Mouse (Mus musculus): ENCODE measurements around the gene Trp53bp2. TPM values are rescaled to one million over a fixed set of nuclear protein-coding genes. Genes with fewer than 3 reads are reported as not detected.

Trp53bp2 gene
- polyA plus RNA-seq, 1 experiment: 9.8 TPM

DNA sequence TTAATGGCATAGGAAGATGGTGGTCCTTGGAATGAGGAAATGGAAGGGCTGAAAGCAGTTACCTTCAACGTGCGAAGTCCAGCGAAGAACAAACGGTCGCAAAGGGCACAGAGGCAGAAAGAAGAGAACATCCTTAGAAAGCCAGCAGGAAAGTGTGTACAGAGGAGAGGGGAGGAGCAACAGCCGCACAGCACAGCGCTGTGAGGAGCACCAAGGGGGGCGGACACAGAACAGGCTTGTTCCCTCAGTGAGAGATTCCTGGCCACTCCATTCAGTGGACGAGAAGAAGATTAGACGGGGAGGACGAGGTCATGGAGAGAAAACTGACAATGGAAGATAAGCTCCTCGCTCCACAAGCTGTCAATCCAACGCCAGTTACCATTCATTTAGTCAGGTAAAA lies 5.9 kb upstream of the Trp53bp2 start:
- WGBS: 39% methylated on average over 13 of the region's 13 CpGs
- DNase-seq (ENCODE audit: low read depth, low spot score): no peak

DNA sequence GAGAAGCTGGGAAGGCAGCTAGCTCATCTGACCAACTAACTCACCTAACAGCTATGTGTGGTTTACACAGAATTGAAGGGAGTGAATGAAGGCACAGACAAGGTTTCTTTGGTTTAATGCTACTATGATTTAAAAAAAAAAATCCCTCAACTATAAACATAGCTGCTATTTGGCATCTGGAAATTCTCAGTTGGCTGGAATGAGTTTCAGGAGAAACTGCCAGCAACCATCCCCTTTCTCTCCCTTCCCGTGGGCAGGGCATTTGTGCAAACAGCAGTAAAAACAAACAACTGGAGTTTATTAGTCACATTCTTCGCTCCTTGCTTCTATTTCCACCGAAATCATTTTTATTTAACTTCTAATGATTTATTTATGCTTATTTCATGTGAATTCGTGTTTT lies 2.4 kb upstream of the Trp53bp2 start:
- DNase-seq (ENCODE audit: low read depth, low spot score): no peak
- 12% methylated on average over 4 of the region's 4 CpGs for WGBS

DNA sequence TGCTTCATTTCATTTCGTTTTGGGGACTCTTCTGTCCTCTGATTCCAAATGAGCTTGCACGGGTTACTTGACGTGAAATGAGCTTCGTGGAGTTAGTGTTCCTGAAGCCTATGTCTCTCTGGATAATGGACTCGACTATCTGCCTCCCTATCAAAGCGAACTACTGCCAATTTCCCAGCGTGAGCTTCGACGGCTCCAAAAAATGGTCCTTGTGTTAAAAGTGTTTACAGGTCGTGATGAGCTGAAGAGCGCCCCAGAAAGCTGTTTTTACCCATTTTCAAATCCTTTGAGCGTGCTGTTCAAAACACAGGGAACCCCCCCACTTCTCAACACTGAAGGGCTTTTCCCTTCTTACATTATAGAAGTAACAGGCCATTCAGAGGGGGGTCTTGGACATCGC lies 729 bp upstream of the Trp53bp2 start:
- under 1% methylated on average over 13 of the region's 13 CpGs for WGBS
- no peak for DNase-seq (ENCODE audit: low read depth, low spot score)

DNA sequence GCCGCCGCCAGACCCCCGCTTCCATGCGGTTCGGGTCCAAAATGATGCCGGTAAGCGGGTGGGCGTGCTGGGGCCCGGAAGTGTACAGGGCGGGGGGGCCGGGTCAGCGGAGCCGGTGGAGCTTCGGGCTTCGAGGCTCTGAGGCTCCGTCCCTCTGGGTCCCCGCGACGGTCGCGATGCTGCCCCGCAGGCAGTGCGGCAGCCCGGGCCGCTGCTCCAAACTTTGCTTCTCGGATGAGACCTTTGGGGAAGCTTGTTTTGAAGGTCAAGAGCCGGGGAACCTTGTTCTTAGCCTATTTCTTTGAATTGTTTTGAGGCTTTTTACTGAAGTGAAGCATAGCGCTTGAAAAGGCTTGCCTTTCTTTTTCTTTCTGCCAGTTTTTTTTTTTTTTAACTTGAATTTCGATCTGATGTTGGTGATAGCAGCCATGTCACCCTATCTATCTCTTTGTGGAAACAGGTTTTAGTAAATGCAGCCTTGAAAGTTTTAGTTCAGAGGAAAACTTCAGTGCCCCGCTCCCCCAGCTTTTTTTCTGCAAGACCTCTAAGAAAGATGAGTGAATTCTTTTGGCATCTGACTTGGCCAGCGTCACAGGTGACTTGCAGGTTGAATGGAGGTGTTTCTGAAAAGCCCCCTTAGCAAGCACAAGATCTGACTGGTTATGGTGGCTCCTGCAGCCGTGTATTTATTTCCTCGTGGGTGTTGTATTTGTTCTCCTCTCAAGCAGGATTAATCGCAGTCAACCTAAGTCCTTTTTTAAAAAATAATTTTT lies 615 bp downstream of the Trp53bp2 start:
- WGBS: 2% methylated on average over 34 of the region's 34 CpGs
- no peak for DNase-seq (ENCODE audit: low read depth, low spot score)

DNA sequence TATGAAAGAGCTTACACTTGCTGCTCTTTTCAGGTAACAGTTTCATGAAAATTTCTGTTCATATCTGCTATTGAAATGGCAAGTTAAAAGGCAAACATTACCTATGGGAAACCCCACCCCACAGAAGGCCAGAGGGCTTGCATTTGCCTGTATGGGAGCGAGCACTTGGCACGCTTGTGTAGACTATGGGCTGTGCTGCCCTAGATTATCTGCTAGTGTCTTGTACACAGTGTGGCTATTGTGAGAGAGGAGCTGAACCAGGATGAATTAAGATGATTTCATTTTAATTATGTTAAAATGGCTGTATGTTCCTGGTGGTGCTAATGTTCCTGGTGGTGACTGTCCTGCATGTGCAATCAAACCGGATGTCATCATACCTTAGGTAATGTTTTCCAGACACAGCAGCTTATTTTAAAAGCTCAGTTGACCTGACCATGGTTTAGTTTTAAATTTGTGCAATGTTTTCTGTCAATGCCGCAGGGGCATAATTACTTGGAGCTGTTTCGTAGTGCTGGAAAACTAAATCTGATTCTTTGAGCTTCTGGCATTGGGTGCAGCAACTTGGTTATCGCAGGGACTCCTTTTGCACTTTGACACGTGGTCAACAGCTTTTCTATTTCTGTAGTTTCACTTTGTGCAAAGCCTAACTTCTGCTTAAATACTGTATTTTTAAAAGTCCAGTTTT lies 3.8 kb downstream of the Trp53bp2 start:
- DNase-seq (ENCODE audit: low read depth, low spot score): no peak
- WGBS: 18% methylated on average over 7 of the region's 7 CpGs

DNA sequence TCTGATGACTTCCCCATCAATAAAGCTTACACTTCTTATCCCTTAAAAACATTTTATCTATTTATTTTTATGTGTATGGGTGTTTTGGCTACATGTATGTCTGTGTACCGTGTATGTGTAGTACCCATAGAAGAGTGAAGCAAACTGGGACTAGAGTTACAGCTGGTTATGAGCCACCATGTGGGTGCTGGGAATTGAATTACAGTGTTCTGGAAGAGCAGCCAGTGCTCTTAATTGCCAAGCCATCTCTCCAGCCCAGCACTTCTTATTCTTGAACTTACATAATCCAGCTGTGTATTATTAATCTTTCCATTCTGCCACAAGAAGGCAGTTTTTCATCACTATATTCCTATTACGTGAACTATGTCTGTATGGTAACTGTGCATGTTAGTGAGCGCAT lies 10.5 kb downstream of the Trp53bp2 start:
- DNase-seq (ENCODE audit: low read depth, low spot score): no peak
- 88% methylated on average over 3 of the region's 3 CpGs for WGBS

DNA sequence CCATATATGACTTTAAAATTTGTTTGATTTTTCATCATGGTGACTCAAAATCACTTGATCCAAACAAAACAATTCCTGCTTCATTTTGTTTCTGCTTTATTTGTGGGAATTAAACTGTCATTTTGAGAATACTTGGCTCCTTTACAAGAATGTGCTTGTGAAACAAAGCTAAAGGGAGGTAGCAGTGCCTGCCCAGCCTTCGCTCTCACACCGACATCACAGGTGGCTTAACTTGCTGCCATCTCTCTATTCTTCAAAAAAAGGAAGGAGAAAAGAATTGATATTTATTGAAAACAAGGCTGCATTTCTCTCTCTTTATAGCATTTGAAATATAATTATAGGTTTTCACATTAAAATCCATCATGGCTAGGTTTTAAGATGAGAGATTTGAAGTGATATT lies 15.3 kb downstream of the Trp53bp2 start:
- DNase-seq (ENCODE audit: low read depth, low spot score): no peak
- 74% methylated on average over 2 of the region's 2 CpGs for WGBS

DNA sequence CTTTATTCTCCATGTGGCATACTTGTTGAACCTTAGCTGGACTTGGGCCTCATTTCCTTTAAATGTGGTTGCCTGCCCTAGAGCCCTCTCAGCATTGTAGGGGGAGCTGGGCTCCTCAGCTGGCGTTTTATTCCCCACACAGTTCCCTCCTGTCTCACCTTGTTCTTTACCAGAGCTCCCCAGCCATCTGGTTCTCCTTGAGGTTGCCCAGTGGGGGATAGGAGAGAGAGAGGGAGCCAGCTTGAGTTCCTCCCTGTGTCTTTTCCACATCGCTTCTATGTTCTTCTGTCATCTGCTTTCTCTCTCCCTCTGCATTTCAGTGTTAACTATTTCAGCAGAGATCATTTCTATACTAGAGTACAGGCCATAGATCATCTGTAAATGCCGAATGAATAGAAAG lies 16.2 kb downstream of the Trp53bp2 start:
- no peak for DNase-seq (ENCODE audit: low read depth, low spot score)
- 83% methylated on average over 3 of the region's 3 CpGs for WGBS

DNA sequence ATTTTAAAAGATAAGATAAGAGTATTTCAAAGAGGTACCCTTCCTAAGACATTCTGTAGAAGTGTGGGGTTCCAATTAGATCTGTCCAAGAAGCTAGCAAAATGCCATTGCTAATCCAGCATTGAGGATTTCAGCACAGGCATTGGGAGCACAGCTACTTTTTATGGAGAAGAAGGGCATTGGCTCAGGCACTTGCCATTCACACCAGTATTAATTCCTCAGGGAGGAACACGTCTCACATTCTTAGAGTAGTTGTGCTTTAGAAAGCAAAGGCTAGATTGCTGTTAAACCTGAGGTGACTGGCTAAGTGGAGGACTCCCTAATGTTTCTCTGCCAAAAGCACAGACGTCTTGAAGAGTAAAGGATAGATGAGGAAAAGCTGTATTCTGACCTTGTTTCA lies 17.5 kb downstream of the Trp53bp2 start:
- 56% methylated on average over 2 of the region's 2 CpGs for WGBS
- DNase-seq (ENCODE audit: low read depth, low spot score): no peak

DNA sequence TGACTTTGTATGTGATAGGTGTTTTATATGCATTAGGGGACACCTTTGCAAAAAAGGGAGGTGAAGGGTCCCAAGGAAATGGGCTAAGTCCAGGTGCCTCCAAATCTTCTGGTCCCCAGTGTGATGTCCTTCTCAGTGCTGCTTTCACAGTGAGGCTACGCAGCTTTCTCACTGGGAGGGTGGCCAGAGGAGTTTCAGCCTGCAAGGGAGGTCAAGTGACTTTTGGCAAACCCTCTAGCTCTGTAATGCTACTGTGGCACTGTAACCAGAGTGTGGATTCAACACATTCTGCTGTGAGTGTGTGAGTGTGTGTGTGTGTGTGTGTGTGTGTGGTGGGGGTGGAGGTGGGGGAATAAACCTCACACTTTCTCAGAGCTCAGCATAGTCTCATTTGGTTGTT lies 18.5 kb downstream of the Trp53bp2 start:
- 62% methylated on average over 1 of the region's 1 CpGs for whole genome bisulfite sequencing
- DNase-seq (ENCODE audit: low read depth, low spot score): no peak

DNA sequence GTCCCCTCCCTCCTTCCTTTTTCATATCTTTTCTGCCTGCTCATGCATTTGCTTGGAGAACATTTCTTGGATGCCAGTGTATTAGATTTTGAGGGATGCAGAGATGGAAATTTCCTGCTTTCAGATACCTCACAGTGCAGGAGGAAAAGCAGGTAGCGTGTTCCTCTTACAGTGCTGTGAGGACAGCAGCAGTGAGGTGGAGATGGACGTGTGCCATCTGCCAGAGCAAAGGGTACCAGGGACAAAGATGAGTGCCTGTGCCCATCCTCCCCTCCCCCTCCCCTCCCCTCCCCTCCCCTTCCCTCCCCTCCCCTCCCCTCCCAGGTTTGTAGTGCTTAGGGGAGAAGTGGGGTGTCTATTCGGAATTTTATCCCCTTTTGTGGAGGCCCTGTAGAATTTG lies 20.9 kb downstream of the Trp53bp2 start:
- WGBS: 89% methylated on average over 3 of the region's 3 CpGs

DNA sequence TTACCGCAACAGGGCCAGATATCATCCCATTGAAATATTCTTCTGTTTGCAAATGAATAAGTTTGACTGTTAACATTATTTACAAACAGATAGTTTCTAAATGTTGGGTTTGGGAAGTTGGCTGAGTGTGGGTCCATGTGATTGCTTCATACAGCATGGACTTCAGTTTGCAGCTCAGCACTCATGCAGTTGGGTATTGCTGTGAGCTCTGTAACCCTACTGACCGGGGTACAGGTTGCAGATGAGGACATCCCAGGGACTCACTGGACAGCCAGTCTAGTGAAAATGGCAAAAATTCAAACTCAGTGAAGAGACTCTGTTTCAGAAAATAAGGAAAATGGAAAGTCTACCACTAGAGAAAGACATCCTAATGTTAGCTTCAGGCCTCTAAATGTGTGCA lies 21.7 kb downstream of the Trp53bp2 start:
- WGBS: 94% methylated on average over 2 of the region's 2 CpGs

More for the DNA sequence above, 20.9 kb downstream of the Trp53bp2 start:
- DNase-seq (ENCODE audit: low read depth, low spot score): no peak

DNA sequence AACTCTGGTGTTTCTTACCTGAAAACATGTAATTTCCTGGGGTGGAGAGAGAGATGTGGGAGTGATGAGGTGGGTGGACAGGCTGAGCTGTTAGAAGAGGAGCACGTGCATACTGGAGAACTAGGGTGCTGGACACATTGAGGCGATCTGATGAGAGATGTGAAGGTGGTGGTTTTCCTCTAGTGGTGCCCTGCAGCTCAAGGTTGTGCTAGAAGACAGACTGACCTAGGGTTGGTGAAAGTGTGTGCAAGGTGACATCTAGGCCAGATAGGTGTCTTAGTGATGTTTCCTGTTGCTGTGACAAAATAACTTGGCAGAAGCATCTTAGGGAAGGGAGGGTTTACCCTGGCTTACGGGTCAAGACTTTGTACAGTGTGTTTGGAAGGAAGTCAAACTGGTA lies 23.1 kb downstream of the Trp53bp2 start:
- WGBS: 84% methylated on average over 3 of the region's 3 CpGs
- no peak for DNase-seq (ENCODE audit: low read depth, low spot score)

More for the DNA sequence above, 21.7 kb downstream of the Trp53bp2 start:
- DNase-seq (ENCODE audit: low read depth, low spot score): no peak

DNA sequence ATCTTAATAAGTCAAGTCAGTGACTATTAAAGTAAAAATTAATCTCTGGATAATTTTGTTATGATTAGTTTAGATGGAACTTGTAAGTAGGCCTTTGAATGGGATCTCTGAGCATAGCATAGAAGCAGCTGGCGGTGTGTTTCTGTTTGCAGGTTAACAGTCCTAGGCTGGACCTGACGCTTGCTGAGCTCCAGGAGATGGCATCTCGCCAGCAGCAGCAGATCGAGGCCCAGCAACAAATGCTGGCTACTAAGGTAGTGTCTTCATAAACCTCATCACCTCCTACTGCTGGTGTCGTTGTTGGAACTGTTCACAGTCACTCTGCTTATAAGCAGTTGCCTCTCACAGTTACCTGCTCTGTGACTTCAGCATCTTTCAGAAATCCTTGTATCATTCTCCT lies 27.8 kb downstream of the Trp53bp2 start:
- WGBS: 65% methylated on average over 5 of the region's 5 CpGs
- no peak for DNase-seq (ENCODE audit: low read depth, low spot score)

DNA sequence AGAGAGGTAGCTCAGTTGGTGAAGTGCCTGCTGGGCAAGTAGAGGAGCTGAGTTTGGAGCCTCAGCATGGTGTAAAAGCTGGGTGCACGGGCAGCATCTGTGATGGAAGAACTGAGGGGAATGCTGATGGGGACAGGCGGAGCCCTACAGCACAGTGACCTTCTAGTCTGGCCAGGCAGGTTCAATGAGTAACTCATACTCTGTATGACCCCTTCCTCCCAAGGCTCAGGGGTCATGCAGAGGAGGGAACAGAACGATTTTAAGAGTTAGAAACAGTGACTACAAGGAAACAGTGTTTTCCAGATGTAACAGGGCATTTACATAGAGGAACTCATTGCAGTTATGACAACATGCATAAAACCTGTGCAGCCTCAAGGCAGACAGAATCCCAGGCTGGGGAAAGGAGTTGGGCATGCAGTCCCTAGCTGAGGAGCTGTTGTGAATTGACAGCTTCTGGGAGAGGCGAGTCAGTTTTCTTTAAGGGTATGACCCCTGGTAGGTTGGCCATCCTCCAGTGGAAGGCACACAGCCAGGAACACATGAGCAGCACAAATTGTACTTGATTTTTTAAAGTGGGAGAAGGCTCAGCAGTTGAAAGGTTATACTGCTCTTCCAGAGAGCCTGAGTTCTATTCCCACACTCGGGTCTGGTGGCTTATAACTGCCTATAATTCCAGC lies 30.7 kb downstream of the Trp53bp2 start:
- 56% methylated on average over 5 of the region's 5 CpGs for WGBS
- DNase-seq (ENCODE audit: low read depth, low spot score): no peak

DNA sequence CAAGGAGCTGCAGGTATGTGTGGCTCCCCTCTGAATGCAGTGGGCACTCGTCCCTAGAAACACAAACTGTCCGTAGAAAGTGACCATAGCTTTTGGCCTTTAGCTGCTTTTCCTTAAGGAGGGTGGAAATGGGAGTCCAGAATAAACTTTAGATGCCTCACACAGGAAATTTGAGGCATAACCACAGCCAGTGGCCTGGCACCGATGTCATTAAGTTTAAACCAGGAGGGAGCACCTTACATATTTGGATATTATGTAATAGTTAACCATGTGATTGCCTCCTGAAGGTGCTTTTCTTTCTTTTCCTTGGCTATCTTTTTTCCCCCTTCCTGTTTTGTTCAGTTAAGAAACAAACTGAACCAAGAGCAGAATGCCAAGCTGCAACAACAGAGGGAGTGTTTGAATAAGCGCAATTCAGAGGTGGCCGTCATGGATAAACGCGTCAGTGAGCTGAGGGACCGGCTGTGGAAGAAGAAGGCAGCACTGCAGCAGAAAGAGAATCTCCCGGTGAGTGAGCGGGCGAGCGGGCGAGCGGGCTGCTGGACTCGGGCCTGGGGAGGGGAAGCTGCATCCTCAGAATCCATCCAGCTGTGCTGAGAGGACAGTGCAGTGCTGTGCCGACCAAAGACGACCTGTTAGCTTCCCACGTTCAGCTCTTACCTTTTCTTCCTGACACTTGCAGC lies 33.0 kb downstream of the Trp53bp2 start:
- WGBS: 89% methylated on average over 18 of the region's 18 CpGs
- DNase-seq (ENCODE audit: low read depth, low spot score): no peak

DNA sequence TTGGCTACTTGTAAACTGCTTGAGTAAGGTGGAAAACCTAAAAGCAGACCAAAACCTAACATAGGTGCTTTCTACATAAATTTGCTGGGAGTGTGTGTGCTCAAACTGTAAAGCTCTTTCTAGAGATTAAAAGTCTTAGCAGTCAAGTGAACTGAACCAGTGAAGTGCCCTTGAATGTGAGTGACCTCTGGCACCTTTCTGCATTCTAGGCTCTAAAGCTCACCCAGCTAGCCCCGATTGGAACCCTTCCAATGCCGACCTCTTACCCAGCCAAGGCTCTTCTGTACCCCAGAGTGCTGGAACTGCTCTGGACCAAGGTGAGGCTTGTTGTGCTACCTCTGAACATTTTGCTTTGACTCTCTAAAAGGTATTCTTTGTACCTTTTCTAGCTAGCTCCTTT lies 35.1 kb downstream of the Trp53bp2 start:
- no peak for DNase-seq (ENCODE audit: low read depth, low spot score)
- WGBS: 81% methylated on average over 2 of the region's 2 CpGs

DNA sequence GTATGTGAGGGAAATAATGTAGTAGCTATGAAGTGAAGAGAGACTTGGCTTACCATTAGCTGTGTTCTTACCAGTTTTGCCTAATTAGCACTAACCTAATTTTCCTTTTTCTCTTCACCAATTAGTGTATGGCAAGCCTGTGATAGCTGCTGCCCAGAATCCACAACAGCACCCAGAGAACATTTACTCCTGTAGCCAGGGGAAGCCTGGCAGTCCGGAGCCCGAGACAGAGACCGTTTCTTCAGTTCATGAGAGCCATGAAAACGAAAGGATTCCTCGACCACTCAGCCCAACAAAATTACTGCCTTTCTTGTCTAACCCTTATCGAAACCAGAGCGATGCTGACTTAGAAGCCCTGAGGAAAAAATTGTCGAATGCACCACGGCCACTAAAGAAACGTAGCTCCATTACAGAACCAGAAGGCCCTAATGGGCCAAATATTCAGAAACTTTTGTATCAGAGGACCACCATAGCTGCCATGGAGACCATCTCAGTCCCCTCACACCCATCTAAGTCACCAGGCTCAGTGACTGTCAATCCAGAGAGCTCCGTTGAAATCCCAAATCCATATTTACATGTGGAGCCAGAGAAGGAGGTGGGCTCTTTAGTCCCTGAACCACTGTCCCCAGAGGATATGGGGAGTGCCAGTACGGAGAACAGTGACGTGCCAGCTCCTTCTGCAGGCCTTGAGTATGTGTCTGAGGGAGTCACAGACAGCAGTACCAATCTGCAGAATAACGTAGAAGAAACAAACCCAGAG lies 39.5 kb downstream of the Trp53bp2 start:
- WGBS: 96% methylated on average over 14 of the region's 14 CpGs
- no peak for DNase-seq (ENCODE audit: low read depth, low spot score)

DNA sequence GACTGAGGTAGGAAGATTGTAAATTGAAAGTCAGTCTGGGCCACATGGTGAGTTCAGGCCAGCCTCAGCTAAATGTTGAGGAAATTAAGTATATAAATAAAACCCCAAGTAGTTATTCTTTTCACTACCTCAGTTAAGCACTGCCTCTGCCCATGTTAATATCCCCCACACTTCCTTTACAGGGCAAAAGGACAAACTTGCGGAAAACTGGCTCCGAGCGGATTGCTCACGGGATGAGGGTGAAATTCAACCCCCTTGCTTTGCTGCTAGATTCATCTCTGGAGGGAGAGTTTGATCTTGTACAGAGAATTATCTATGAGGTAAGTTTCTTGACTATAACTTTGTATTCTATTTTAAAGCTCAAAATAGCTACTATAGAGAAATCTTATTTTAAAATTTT lies 43.5 kb downstream of the Trp53bp2 start:
- no peak for DNase-seq (ENCODE audit: low read depth, low spot score)

DNA sequence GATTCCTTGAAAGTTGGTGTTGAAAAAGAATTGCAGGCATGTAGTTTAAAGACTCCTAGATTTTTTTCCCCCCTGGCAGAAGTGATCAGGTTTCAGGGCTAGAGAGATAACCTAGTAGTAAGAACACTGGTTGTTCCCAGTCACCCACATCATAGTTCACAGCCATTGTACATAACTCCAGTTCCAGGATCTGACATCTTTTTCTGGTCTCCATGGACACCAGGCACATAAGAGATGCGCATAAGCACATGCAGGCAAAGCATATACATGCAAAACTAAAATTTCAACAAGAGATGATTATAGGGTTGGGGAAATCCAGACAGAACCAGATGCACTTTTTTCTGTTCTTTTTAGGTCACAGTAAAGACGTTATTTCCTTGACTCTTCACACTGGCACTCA lies 46.1 kb downstream of the Trp53bp2 start:
- 83% methylated on average over 2 of the region's 2 CpGs for WGBS
- no peak for DNase-seq (ENCODE audit: low read depth, low spot score)

More for the DNA sequence above, 43.5 kb downstream of the Trp53bp2 start:
- WGBS: 94% methylated on average over 4 of the region's 4 CpGs
